Mouse (Mus musculus) heart, adult 2 months (tissue): ENCODE data around the gene Klf2.
A peak's percentile ranks its signal among the peaks of the same experiment; 100 is the strongest.

Experiments
- CTCF ChIP-seq: fragments of 200-600 bp; IDR thresholded peaks from 2 replicates; pipeline ENCODE4 v1.8.1; 2022; ENCODE audit warnings: antibody characterized with exemption, mild to moderate bottlenecking, moderate library complexity
- EP300 ChIP-seq: fragments of 200-500 bp; IDR thresholded peaks from 2 replicates; pipeline ENCODE4 v1.6.1; 2011; ENCODE audit warnings: low read depth, low read length, control low read depth; ENCODE audit not compliant: insufficient read depth
- POLR2A ChIP-seq: fragments of 200-500 bp; IDR thresholded peaks from 2 replicates; pipeline ENCODE4 v1.6.1; 2011; ENCODE audit warnings: mild to moderate bottlenecking, low read depth, low read length, control low read depth; ENCODE audit not compliant: insufficient read depth

GRCm38 (mm10) chr8:72303633-72304032, 15.2 kb upstream of the Klf2 start:
- TF ChIP-seq CTCF (peak; percentile 25), EP300 (peak; percentile 96), POLR2A (peak; percentile 85)
